In the genomic region with DNA sequence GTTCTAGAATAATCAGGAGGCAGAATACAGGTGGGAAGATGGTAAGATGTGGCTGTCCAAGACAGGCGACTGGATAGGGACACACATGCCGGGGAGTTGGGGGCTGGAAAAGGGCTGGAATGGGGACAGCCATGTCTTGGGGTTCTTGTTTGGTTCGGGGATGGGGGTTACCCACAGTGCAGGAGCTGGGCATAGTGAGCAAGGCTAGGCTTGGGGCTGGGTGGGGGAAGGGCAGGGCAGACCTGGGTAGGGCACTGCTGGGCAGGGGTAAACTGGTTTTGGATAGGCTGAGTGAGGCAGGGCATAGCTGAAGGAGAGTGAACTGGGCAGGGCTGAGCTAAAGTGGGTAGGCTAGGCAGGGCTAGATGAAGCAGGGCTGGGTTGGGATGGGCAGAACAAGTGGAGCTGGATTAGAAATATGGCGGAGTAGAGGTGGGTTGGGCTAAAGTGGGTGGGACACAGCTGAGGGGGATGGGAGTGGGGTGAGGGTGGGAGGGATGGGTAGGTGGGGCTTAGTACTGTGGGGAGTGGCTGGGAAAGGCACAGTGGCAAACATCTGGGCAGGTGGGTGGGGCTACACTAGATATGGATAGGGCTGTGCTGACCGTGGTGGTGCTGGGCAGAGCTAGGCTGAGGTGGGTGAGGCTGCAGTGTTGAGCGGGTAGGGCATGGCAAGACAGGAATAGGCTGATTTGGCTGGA, we compare ENCODE assay signal across 14 mouse cellular contexts. TPM values are rescaled to one million over a fixed set of nuclear protein-coding genes. Genes with fewer than 3 reads are reported as not detected.
DNase-seq lines count a peak whose midpoint lies in the region; ATAC-seq and TF ChIP-seq lines count a peak whose summit lies in the region.
"Had no signal": no experiment of that assay in that cellular context is flagged by ENCODE, and none has a peak within 500 bp of the region (broad histone marks: within the 10 kb centered on the region; RNA-seq: fewer than 3 reads in every experiment).

No protein-coding gene starts in this region.

- TF ChIP-seq EP300 in lung, postnatal 0 days (IDR thresholded peaks at IDR 0.05) = no peak
- no peak for TF ChIP-seq EP300 in stomach, postnatal 0 days (optimal IDR thresholded peaks at IDR 0.05)

- H3K9me3 ChIP-seq in heart, embryonic 12.5 days (replicated peaks) = no peaks in the 10 kb centered on the region; the same call in 1 of the 2 replicates
- no peaks in the 10 kb centered on the region for H3K9me3 ChIP-seq in lung, postnatal 0 days (ENCODE audit: low read length)
- no peaks in the 10 kb centered on the region for H3K9me3 ChIP-seq in limb, embryonic 15.5 days
- no peaks in the 10 kb centered on the region for H3K9me3 ChIP-seq in stomach, postnatal 0 days (ENCODE audit: control insufficient read depth, low read length)

- no peak overlapping the region for H3K27ac ChIP-seq in heart, embryonic 12.5 days (ENCODE audit: poor library complexity, severe bottlenecking)
- no peak overlapping the region for H3K27ac ChIP-seq in lung, postnatal 0 days (ENCODE audit: low read length)
- no peak overlapping the region; the same call in 1 of the 2 replicates for H3K27ac ChIP-seq in limb, embryonic 15.5 days
- H3K27ac ChIP-seq in stomach, postnatal 0 days (replicated peaks) = no peak overlapping the region

- TF ChIP-seq CTCF in lung, postnatal 0 days (IDR thresholded peaks at IDR 0.05) = no peak
- no peak for TF ChIP-seq CTCF in stomach, postnatal 0 days (IDR thresholded peaks at IDR 0.05; ENCODE audit: low read depth)

- H3K4me2 ChIP-seq in heart, embryonic 12.5 days = no peak overlapping the region
- H3K4me2 ChIP-seq in lung, postnatal 0 days (replicated peaks; ENCODE audit: low read depth, low read length) = no peak overlapping the region
- no peak overlapping the region for H3K4me2 ChIP-seq in limb, embryonic 15.5 days
- no peak overlapping the region for H3K4me2 ChIP-seq in stomach, postnatal 0 days (replicated peaks; ENCODE audit: low read depth)

- H3K27me3 ChIP-seq in heart, embryonic 12.5 days (replicated peaks) = no peaks in the 10 kb centered on the region
- no peaks in the 10 kb centered on the region for H3K27me3 ChIP-seq in lung, postnatal 0 days (replicated peaks; ENCODE audit: insufficient read depth, low read length)
- no peaks in the 10 kb centered on the region for H3K27me3 ChIP-seq in limb, embryonic 15.5 days
- H3K27me3 ChIP-seq in stomach, postnatal 0 days (ENCODE audit: control insufficient read depth, insufficient read depth, low read length) = no peaks in the 10 kb centered on the region
- H3K27me3 ChIP-seq: Patski had no signal

- H3K36me3 ChIP-seq in heart, embryonic 12.5 days = peaks cover 93% of the 10 kb centered on the region
- peaks cover 34% of the 10 kb centered on the region; the same call in 1 of the 2 replicates for H3K36me3 ChIP-seq in lung, postnatal 0 days (ENCODE audit: insufficient read depth, low read length)
- peaks cover 92% of the 10 kb centered on the region for H3K36me3 ChIP-seq in limb, embryonic 15.5 days
- H3K36me3 ChIP-seq in stomach, postnatal 0 days (ENCODE audit: control insufficient read depth, insufficient read depth, low read length) = peaks cover 26% of the 10 kb centered on the region

- peaks cover 13% of the 10 kb centered on the region for H3K4me1 ChIP-seq in heart, embryonic 12.5 days (replicated peaks)
- no peaks in the 10 kb centered on the region for H3K4me1 ChIP-seq in lung, postnatal 0 days (ENCODE audit: insufficient read depth, low read depth, low read length)
- H3K4me1 ChIP-seq in limb, embryonic 15.5 days = peaks cover 3% of the 10 kb centered on the region; the same call in 1 of the 2 replicates
- no peaks in the 10 kb centered on the region; the same call in 1 of the 2 replicates for H3K4me1 ChIP-seq in stomach, postnatal 0 days (replicated peaks; ENCODE audit: control insufficient read depth, insufficient read depth)

- ATAC-seq in heart, embryonic 12.5 days (ENCODE audit: insufficient number of reproducible peaks, low FRiP score) = peak; percentile 73
- peak; percentile 30 for ATAC-seq in lung, postnatal 0 days
- ATAC-seq in limb, embryonic 15.5 days (ENCODE audit: insufficient number of reproducible peaks, low FRiP score, low TSS enrichment, low read depth) = peak; percentile 60
- ATAC-seq in stomach, postnatal 0 days (ENCODE audit: low FRiP score, low TSS enrichment) = peak; percentile 81
- ATAC-seq: Patski had no signal

- H3K9ac ChIP-seq in heart, embryonic 12.5 days = no peak overlapping the region
- H3K9ac ChIP-seq in lung, postnatal 0 days (replicated peaks; ENCODE audit: low read depth) = no peak overlapping the region
- no peak overlapping the region for H3K9ac ChIP-seq in limb, embryonic 15.5 days
- no peak overlapping the region for H3K9ac ChIP-seq in stomach, postnatal 0 days (ENCODE audit: low read length)

- H3K4me3 ChIP-seq in heart, embryonic 12.5 days = no peak overlapping the region
- H3K4me3 ChIP-seq in lung, postnatal 0 days (ENCODE audit: low read depth, low read length) = no peak overlapping the region
- no peak overlapping the region for H3K4me3 ChIP-seq in limb, embryonic 15.5 days
- no peak overlapping the region for H3K4me3 ChIP-seq in stomach, postnatal 0 days (ENCODE audit: low read depth, low read length)

- intact Hi-C loops in heart, postnatal 25 days (cut with DNase I) = no loop called here

- DNase-seq in heart, postnatal 25 days (ENCODE audit: low spot score) = no peak
- no peak for DNase-seq in lung, postnatal 0 days (ENCODE audit: low spot score)
- no peak for DNase-seq in lung, postnatal 25 days (ENCODE audit: low spot score)
- DNase-seq in stomach, postnatal 0 days (ENCODE audit: low spot score) = peak; percentile 61
- no peak for DNase-seq in spleen, adult 18-20 months
- no peak for DNase-seq in layer of hippocampus, adult 18-20 months (ENCODE audit: low spot score in 2 of 2)
- DNase-seq: adrenal gland, postnatal 36 days; B cell, adult 2 months; cerebellum, adult 8-10 months; heart, postnatal 14 days; thymus, postnatal 36 days had no signal

- 92% methylated on average over 6 of the region's 6 CpGs for WGBS in heart, embryonic 12.5 days
- 92% methylated on average over 6 of the region's 6 CpGs for WGBS in lung, postnatal 0 days
- WGBS in limb, embryonic 15.5 days = 91% methylated on average over 6 of the region's 6 CpGs
- WGBS in stomach, postnatal 0 days = 84% methylated on average over 6 of the region's 6 CpGs

RNA-seq across cellular contexts. Expression of a gene that starts 46.8 kb away (rescaled TPM):
- polyA plus RNA-seq in heart, embryonic 12.5 days (2016; fragmentation: Nextera tagmentation; extraction: Ambion mirVana) = 64.8 and 72.8 TPM in 2 replicates
- 10 to 100 TPM; 18.2 to 26.3 TPM for total RNA-seq in heart, postnatal 25 days (2021)
- 31.9 and 36.1 TPM in 2 replicates for polyA plus RNA-seq in lung, postnatal 0 days (2015; fragmentation: Nextera tagmentation; extraction: Ambion mirVana)
- 93.5 and 102 TPM in 2 replicates for polyA plus RNA-seq in limb, embryonic 15.5 days (2015; fragmentation: Nextera tagmentation; extraction: Ambion mirVana)
- polyA plus RNA-seq in stomach, postnatal 0 days (2015; fragmentation: Nextera tagmentation; extraction: Ambion mirVana) = 42.4 and 47.0 TPM in 2 replicates
- 10 to 100 TPM; 19.8 to 27.3 TPM for total RNA-seq in layer of hippocampus, adult 18-20 months (2021)

Comparison
In these comparisons a context has a peak if more than half of its experiments do, and no peak if none do; other contexts are left out.
1. ATAC-seq: peak in every context shown above with its lines; median percentile 81 in stomach, postnatal 0 days; 73 in heart, embryonic 12.5 days; 60 in limb, embryonic 15.5 days; 30 in lung, postnatal 0 days.